Mouse (Mus musculus): ENCODE results near the gene Sdr16c6.

Sdr16c6 gene

DNA sequence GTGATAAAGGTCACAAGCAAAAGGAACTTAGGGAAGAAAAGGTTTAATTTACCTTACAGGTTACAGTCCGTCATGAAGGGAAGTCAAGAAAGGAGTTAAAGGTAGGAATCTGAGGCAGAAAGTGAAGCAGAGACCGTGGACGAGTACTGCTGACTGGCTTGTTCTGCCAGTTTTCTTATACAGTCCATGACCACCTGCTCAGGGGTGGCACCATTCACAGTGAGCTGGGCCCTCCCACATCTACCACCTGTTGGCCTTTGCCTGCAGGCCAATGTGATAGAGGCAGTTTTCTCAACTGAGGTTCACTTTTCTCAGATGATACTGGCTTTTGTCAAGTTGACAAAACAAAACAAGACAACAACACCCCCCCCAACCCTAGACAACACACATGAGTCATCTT lies at the start of gene Sdr16c6:
Gene Sdr16c6, minus strand, starts transcription at position 151 of the 400 bp plus-strand sequence.
- no peak for DNase-seq (ENCODE audit: low spot score in 2 of 2)

DNA sequence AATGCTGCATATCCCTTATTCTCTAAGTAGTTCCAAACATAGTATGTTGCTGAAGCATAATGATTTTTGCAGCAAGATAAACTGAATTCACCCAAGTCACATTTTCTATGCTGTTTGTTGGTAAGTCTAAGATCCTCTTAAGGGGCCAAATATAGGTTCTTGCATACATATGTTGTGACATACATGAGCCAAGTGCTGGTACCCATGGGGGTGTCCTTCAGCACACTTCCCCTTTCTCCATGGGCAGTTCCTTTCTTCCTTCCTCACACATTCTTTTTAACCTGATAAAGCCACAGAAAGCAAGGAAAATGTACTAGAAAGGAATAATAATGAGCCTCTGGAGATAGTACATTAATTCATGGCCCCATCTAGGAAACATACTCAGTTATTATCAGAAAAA lies 2.9 kb upstream of the Sdr16c6 start:
- DNase-seq (ENCODE audit: low spot score in 2 of 2) = no peak

GRCm38 (mm10) chr4:4079132-4079531 lies 1.8 kb upstream of the Sdr16c6 start:
- DNase-seq (ENCODE audit: low spot score in 2 of 2) = no peak

DNA sequence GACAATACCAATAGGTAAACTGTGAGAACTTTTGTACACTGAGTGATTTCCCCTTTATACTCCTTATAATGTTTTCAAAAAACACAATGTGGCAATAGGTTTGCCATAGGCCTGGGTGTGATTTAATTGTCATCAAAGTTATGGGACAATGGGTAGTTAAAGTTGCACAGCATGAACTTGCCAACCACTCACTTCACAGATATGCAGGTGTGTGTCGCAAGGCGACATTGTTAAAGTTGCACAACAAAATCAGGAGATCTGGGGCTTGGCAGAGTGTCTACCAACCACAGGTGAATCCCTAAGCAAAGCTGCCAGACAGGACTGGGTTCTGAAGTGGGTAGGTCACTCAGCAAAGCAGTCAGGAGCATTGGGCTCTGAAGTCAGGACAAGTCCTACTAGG lies 1.3 kb downstream of the Sdr16c6 start:
- DNase-seq (ENCODE audit: low spot score in 2 of 2) = no peak

All from frontal cortex, postnatal 14 days (tissue).